Mouse (Mus musculus) liver, adult 2 months (tissue): ENCODE results near the gene Traf3ip1.

ENCODE experiments used
- CTCF ChIP-seq: fragments of 200-500 bp; IDR thresholded peaks from 2 replicates; pipeline ENCODE4 v1.5.1; 2011; ENCODE audit warnings: low read depth, low read length, control low read depth
- POLR2A ChIP-seq: fragments of 200-500 bp; IDR thresholded peaks from 2 replicates; pipeline ENCODE4 v1.6.1; 2011; ENCODE audit warnings: low read length, control low read depth; ENCODE audit not compliant: insufficient read depth; ENCODE audit errors: extremely low read depth

GRCm38 (mm10) chr1:91494457-91495140, at the start of gene Traf3ip1:
- TF ChIP-seq CTCF, result no peak
- TF ChIP-seq POLR2A, result no peak
